In genomic region chr6:60217840-60218239, GRCm38 (mm10) we compare ENCODE assay signal across 22 mouse cellular contexts.
DNase-seq lines count a peak whose midpoint lies in the region; ATAC-seq and TF ChIP-seq lines count a peak whose summit lies in the region.
"Had no signal": no experiment of that assay in that cellular context is flagged by ENCODE, and none has a peak within 500 bp of the region (broad histone marks: within the 10 kb centered on the region; RNA-seq: fewer than 3 reads in every experiment).

No protein-coding gene starts in this region.

- TF ChIP-seq EP300 in ES-Bruce4 (IDR thresholded peaks at IDR 0.05; ENCODE audit: insufficient read depth, low read depth, low read length) = peak; percentile 58

- no peak for ATAC-seq in forebrain, embryonic 11.5 days (replicated peaks; ENCODE audit: low FRiP score)
- ATAC-seq: activated CD4-positive, CD25-positive, alpha-beta regulatory T cell, adult 4 months; forebrain, embryonic 14.5 days; forebrain, embryonic 16.5 days; Patski had no signal

- no peak for TF ChIP-seq POLR2A in ES-Bruce4 (IDR thresholded peaks at IDR 0.05; ENCODE audit: insufficient read depth, low read length)

- no peak overlapping the region for H3K9ac ChIP-seq in ES-Bruce4 (ENCODE audit: low read depth, poor library complexity, severe bottlenecking)
- no peak overlapping the region for H3K9ac ChIP-seq in forebrain, embryonic 11.5 days (ENCODE audit: low read length)
- H3K9ac ChIP-seq: embryonic facial prominence, embryonic 12.5 days; forebrain, embryonic 12.5 days had no signal

- H3K27me3 ChIP-seq in ES-Bruce4 (ENCODE audit: control insufficient read depth, insufficient read depth, low read length, poor library complexity, severe bottlenecking) = no peaks in the 10 kb centered on the region
- no peaks in the 10 kb centered on the region for H3K27me3 ChIP-seq in forebrain, embryonic 11.5 days (ENCODE audit: control insufficient read depth, insufficient read depth, low read length)
- H3K27me3 ChIP-seq: embryonic facial prominence, embryonic 12.5 days; forebrain, embryonic 12.5 days; Patski had no signal

- no peak overlapping the region for H3K27ac ChIP-seq in ES-Bruce4 (ENCODE audit: insufficient read depth, low read length)
- H3K27ac ChIP-seq in forebrain, embryonic 11.5 days (ENCODE audit: low read depth, low read length) = no peak overlapping the region
- H3K27ac ChIP-seq: embryonic facial prominence, embryonic 10.5 days; embryonic facial prominence, embryonic 12.5 days; forebrain, embryonic 12.5 days had no signal

- H3K4me1 ChIP-seq in ES-Bruce4 (ENCODE audit: control insufficient read depth, insufficient read depth, low read length) = no peaks in the 10 kb centered on the region
- no peaks in the 10 kb centered on the region for H3K4me1 ChIP-seq in forebrain, embryonic 11.5 days (replicated peaks; ENCODE audit: control insufficient read depth, insufficient read depth, low read length)
- H3K4me1 ChIP-seq: embryonic facial prominence, embryonic 10.5 days; embryonic facial prominence, embryonic 12.5 days; forebrain, embryonic 12.5 days had no signal

- no peak for TF ChIP-seq CTCF in ES-Bruce4 (IDR thresholded peaks at IDR 0.05; ENCODE audit: low read depth, low read length)

- no peak overlapping the region for H3K4me2 ChIP-seq in forebrain, embryonic 11.5 days (ENCODE audit: low read depth, low read length, severe bottlenecking)
- H3K4me2 ChIP-seq: embryonic facial prominence, embryonic 12.5 days; forebrain, embryonic 12.5 days had no signal

- H3K4me3 ChIP-seq in ES-Bruce4 (ENCODE audit: low read depth, low read length) = no peak overlapping the region
- H3K4me3 ChIP-seq in forebrain, embryonic 11.5 days (ENCODE audit: low read depth, low read length) = no peak overlapping the region
- H3K4me3 ChIP-seq: embryonic facial prominence, embryonic 10.5 days; embryonic facial prominence, embryonic 12.5 days; forebrain, embryonic 12.5 days had no signal

- DNase-seq in ES-CJ7 (ENCODE audit: low read depth, low spot score) = peak; percentile 93
- DNase-seq in R1 (ENCODE audit: low read depth, low spot score) = peak; percentile 94
- DNase-seq in gastrocnemius, postnatal 25 days = no peak
- DNase-seq in forebrain, embryonic 11.5 days (ENCODE audit: low spot score) = no peak
- no peak for DNase-seq in lung, postnatal 25 days (ENCODE audit: low spot score)
- DNase-seq: adrenal gland, adult 8-10 months; adrenal gland, postnatal 14 days; adrenal gland, postnatal 36 days; cerebellum, adult 11-12 months; cerebellum, adult 2 months; cerebellum, adult 9-10 months; cerebellum, postnatal 10 days; cerebellum, postnatal 25 days had no signal

- H3K36me3 ChIP-seq in ES-Bruce4 (ENCODE audit: control insufficient read depth, insufficient read depth, low read length, poor library complexity, severe bottlenecking) = no peaks in the 10 kb centered on the region
- H3K36me3 ChIP-seq in forebrain, embryonic 11.5 days (ENCODE audit: control insufficient read depth, insufficient read depth, low read length) = no peaks in the 10 kb centered on the region
- H3K36me3 ChIP-seq: embryonic facial prominence, embryonic 10.5 days; embryonic facial prominence, embryonic 12.5 days; forebrain, embryonic 12.5 days; G1E had no signal

- H3K9me3 ChIP-seq in ES-Bruce4 (replicated peaks; ENCODE audit: control insufficient read depth, insufficient read depth, low read length, poor library complexity, severe bottlenecking) = peaks cover 6% of the 10 kb centered on the region; the same call in 1 of the 2 replicates
- H3K9me3 ChIP-seq in forebrain, embryonic 11.5 days (ENCODE audit: control insufficient read depth, low read length) = no peaks in the 10 kb centered on the region
- H3K9me3 ChIP-seq: embryonic facial prominence, embryonic 10.5 days; embryonic facial prominence, embryonic 12.5 days; forebrain, embryonic 12.5 days; G1E had no signal

Comparison
In these comparisons a context has a peak if more than half of its experiments do, and no peak if none do; other contexts are left out.
1. DNase-seq: peak in ES-CJ7 (single experiment) and R1 (single experiment); none in gastrocnemius, postnatal 25 days (single experiment), forebrain, embryonic 11.5 days (single experiment) and lung, postnatal 25 days (single experiment).